Mouse (Mus musculus) layer of hippocampus, adult 9-11 months (tissue): ENCODE results near the gene Dusp1.

Source experiments
- DNase-seq: peaks from one replicate; pipeline ENCODE4 v3.0.0; 2022

Dusp1 gene

GRCm38 (mm10) chr17:26494642-26495468 is 67.1 kb downstream of the Dusp1 start:
- DNase-seq, result no peak

DNA sequence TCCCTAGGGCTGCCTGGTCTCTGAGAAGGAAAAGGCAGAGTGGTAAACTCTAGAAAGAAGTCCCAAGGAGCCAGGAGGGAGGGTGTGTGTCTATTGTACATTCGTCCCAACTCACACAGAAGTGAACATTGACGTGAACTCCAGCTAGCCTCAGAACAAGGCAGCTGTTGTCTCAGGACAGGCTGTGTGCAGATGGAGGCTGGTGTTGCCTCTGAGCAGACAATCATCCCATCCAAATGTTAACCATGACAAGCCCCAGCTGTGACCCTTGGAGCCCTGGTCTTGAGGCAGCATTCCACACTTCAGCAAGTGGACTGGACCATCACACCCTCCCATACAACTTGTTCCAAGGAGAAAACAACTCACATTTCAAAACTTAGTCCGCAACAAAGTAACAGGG is 69.7 kb downstream of the Dusp1 start:
- DNase-seq, result peak; percentile 27

GRCm38 (mm10) chr17:26490910-26491309 is 71.0 kb downstream of the Dusp1 start:
- no peak for DNase-seq

DNA sequence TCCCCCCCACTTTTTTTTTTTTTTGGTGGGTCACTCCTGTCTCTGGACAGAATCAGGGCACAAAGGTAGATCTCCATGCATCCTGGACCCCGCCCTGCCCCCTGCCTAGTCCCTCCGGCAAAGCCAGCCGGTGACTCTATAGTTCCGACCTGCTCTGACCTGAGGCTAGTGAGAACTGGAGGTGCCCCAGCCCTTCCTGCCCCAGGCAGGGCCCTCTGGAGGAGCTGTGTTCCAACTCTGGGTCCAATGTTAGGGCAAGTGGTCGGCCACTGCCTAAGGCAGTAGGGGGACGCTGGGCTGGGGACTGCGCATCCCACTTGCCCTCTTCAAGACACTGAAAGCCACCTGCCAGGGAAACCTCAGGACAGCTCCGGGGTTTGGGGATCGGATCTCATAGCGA is 71.9 kb downstream of the Dusp1 start:
- DNase-seq, result no peak

- DNase-seq, result no peak
Measured at GRCm38 (mm10) chr17:26488711-26489403, 73.1 kb downstream of the Dusp1 start.

GRCm38 (mm10) chr17:26487917-26488316 is 74.0 kb downstream of the Dusp1 start:
- DNase-seq, result no peak

DNA sequence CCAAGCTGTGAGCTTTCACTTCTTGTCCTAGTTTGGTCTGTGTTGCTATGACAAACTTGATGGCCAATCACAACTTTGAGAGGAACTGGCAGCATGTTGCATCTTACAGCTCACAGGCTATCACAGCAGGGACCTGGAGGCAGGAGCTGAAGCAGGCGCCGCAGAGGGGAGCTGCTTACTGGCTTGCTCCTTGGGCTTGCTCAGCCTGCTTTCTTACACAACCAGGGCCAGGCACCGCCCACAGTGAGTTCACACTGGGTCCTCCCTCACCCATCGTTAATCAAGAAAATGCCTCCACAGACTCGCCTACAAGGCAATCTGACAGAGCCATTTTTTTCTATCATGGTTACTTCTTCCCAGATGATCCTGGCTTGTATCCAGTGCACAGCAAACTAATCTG is 74.7 kb downstream of the Dusp1 start:
- DNase-seq, result no peak

- DNase-seq, result no peak
Measured at GRCm38 (mm10) chr17:26484626-26485421, 77.1 kb downstream of the Dusp1 start.

DNA sequence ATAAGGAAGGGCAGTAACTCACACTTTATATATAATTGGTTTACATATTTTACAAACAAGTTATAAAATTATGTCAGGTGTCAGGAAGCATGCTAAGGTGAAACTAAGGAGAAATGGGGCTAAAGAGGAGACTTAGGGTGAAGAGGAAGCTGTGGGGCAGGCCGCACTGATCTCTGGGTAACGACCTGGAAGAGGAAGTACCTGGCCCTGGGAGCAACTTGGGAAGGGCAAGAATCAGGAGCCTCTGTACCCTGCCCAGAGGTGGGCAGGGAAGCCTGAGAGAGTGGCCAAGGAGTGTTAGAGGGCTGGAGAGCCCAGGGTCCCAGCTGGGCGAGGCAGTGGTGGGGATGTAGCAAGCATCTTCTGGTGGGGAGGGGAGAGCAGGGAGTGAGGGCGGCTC is 81.0 kb downstream of the Dusp1 start:
- DNase-seq, result no peak

- DNase-seq, result no peak
Measured at GRCm38 (mm10) chr17:26479619-26480018, 82.3 kb downstream of the Dusp1 start.

GRCm38 (mm10) chr17:26478672-26479071 is 83.3 kb downstream of the Dusp1 start:
- no peak for DNase-seq

GRCm38 (mm10) chr17:26476871-26477270 is 85.1 kb downstream of the Dusp1 start:
- no peak for DNase-seq

GRCm38 (mm10) chr17:26468102-26468894 is 93.6 kb downstream of the Dusp1 start:
- no peak for DNase-seq

GRCm38 (mm10) chr17:26467619-26468018 is 94.3 kb downstream of the Dusp1 start:
- DNase-seq, result no peak

DNA sequence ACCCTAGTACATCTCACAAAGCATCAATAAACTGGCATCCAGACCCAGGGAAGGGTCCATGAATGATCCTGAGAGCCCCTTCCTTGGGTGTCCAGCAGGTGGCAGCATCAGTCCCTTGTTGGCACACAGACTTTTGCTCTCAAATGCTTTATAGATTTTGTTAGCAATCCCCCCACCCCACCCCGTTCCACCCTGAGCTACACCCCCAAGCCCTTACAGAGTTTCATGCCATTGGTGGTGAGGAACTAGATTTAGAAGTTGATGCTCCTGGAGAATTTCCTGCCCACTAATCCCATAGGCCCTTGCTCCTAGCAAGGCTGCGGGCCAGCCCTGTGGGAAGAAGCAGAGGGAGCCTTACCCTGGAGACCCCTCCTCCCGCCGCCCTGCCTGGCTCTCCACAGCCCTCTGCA is 95.2 kb downstream of the Dusp1 start:
- peak; percentile 43 for DNase-seq

DNA sequence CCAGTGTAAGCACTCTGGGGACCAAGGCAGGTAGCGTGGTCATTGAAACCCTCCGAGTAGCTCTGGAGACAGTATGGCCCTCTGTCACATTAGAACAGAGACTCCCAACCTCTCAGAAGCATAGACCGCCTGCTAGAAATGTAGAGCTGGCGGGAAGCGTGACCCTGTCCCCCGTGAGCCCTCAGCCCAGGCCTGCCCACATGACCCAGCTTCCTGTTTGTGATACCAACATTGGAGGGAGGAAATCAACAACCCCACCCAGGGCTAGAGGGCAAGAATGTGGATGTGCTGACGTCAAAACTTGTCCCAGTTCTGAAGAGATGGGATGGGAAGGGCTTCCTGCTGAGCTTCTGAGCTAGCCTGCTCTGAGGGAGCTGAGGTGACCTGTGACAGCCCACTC is 97.0 kb downstream of the Dusp1 start:
- DNase-seq, result no peak

DNA sequence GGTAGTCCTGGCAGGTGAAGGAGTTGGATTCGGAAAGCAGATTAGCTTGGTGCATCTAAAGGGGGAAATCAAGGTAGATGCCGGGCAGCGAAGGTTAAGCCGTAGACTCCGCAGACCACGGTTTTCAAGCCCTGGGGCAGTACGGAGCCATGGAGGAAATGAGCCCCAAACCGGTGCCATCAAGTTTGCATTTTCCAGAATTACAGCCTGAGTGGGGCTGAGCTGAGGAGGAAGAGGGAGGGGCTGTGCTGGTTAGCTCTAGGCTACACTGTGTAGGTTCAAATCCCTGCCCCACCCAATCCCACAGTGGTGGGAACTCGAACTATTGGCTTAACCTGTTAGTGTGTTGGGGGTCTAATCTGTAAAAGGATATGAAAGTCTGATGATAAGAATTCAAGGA is 97.4 kb downstream of the Dusp1 start:
- no peak for DNase-seq

DNA sequence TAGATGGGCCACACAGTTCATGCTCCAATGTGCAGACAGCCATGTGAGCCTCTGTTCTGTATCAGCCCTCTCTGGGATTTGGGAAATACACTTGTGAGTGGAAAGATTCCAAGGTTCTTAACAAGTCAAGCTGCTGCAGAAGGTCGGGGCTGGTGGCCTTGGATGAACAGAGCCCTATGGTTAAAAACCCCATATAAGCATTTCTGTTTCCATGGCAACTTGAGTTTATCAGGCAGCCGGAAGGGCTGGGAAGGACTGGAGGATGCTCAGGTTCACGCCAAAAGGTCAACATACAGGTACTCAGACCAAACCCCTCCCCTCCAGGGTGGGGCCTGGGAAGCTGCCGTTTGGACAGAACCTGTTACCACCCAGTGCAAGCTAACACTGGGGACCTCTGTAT is 97.9 kb downstream of the Dusp1 start:
- no peak for DNase-seq

DNA sequence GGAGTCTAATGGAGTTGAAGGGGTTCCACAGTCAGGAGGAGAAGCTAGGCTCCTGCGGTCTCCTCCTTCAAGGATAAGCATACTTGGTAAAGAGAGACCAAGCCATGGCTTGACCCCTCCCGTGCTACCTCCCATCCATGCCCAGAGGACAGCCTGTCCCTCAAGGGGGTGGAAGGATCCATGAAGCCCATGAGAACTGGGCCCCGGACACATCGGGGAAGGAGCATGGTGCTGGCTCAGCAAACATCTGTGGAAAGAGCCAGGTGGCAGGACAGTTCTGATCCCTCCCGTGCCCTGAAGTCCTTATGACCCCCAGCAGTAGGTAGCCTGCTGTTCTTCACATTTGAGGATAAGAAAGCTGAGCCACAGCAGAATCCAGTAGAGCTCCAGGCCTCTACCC is 98.5 kb downstream of the Dusp1 start:
- no peak for DNase-seq

DNA sequence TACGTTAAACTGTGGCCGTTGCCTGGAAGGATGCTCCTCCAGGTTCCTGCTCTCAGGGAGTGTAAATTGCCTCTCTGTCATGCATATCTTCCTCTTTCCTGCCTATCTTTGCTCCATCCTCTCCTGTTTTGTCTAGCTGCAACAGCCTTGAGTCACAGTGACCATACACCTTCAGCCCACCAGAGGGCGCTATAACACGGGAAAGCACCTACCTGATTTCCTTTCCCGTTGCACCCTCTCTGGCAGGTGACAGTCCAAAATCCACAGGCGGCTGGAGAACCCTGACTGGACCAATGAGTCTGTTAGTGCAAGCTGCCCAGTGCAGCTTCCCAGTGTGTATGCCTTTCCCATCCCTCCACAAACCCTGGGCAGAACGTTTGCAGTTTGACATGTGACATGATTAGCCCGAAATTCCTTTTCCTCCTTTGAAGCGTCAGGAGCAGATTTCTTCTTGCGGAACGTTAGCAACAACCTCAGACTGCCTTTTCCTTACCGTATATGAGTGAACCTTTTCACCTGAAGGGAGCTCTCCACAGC is 99.2 kb downstream of the Dusp1 start:
- peak; percentile 44 for DNase-seq

DNA sequence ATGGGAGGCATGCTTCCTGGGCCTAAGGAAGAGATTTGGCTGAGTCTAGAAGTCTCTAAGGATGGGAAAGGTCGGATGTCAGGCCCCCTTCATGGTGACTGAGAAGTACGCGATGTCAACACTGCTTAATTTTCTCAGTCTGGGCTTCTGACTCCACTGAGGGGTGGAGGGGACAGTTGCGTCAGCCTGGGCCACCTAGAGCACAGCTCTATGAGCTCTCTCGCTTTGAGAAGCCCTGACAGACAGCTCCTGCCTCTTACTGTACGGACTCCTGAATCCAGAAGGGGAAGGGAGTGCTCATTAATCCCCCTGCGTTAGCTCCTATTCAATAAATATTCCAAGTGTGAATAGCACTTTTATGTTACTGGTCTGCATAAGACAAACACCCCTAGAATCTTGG is 103.9 kb downstream of the Dusp1 start:
- DNase-seq, result no peak

DNA sequence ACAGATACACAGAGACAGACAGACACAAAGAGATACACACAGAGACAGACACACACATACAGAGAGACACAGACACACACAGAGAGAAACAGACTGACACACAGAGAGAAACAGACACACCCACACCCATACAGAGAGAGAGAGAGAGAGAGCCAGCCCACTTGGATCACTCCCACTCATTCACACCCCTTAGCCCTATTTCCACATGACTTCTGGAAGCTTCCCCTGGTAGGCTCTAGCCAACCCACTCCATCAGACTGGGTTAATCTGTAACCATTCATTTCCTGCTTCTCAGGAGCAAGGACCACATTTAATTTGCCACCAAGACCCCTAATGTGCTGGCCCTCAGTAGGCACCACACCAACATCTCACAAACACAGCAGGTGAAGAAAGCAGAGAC is 104.4 kb downstream of the Dusp1 start:
- DNase-seq, result no peak
